Mouse (Mus musculus) midbrain, postnatal 0 days (tissue): ENCODE results near the gene Lrwd1. TPM values are rescaled to one million over a fixed set of nuclear protein-coding genes. Genes with fewer than 3 reads are reported as not detected.
"Not testable (repeated sequence)": the region's sequence is repeated elsewhere in the genome, so short reads cannot be mapped to it uniquely, and the experiment has no call there.

Source experiments
- ATAC-seq: fragments of 200-750 bp; cut with Nextera tagmentation; 2 replicates; pipeline ENCODE4 v1.8.0; 2017; ENCODE audit warnings: moderate number of reproducible peaks, mild to moderate bottlenecking, moderate TSS enrichment, moderate library complexity; ENCODE audit not compliant: low FRiP score
- DNase-seq: peaks from one replicate; pipeline ENCODE4 v3.0.0-alpha.2; 2015; ENCODE audit warnings: low spot score
- H3K27ac ChIP-seq: fragments of 300-500 bp; sonication (generic); 2 replicates; pipeline ENCODE4 v1.5.1; 2014; ENCODE audit warnings: low read depth, mild to moderate bottlenecking, low read length, mixed read lengths
- H3K27me3 ChIP-seq: fragments of 300-500 bp; sonication (generic); 2 replicates; pipeline ENCODE4 v1.6.1; 2014; ENCODE audit warnings: low read length, control low read depth, mixed read lengths; ENCODE audit not compliant: insufficient read depth
- H3K36me3 ChIP-seq: fragments of 300-500 bp; sonication (generic); 2 replicates; pipeline ENCODE4 v1.6.1; 2014; ENCODE audit warnings: low read length, control low read depth, mixed read lengths; ENCODE audit not compliant: insufficient read depth
- H3K4me1 ChIP-seq: fragments of 300-500 bp; sonication (generic); 2 replicates; pipeline ENCODE4 v1.6.1; 2014; ENCODE audit warnings: mild to moderate bottlenecking, control low read depth, antibody characterized with exemption, low read length, mixed read lengths; ENCODE audit not compliant: insufficient read depth
- H3K4me2 ChIP-seq: fragments of 300-500 bp; sonication (generic); 2 replicates; pipeline ENCODE4 v1.6.1; 2014; ENCODE audit warnings: low read depth, mild to moderate bottlenecking, low read length, mixed read lengths; ENCODE audit not compliant: poor library complexity, severe bottlenecking
- H3K4me3 ChIP-seq: fragments of 300-500 bp; sonication (generic); 2 replicates; pipeline ENCODE4 v1.5.1; 2014; ENCODE audit warnings: low read depth, mild to moderate bottlenecking, low read length, moderate library complexity
- H3K9ac ChIP-seq: fragments of 300-500 bp; sonication (generic); replicated peaks from 2 replicates; pipeline ENCODE4 v1.6.1; 2014; ENCODE audit warnings: mild to moderate bottlenecking, low read length, moderate library complexity, mixed read lengths; ENCODE audit not compliant: poor library complexity, severe bottlenecking
- H3K9me3 ChIP-seq: fragments of 300-500 bp; sonication (generic); 2 replicates; pipeline ENCODE4 v1.6.1; 2016; ENCODE audit warnings: low read length, control low read depth
- CTCF ChIP-seq: IDR thresholded peaks from 2 replicates; pipeline ENCODE4 v1.5.1; 2016; ENCODE audit warnings: antibody characterized with exemption, mild to moderate bottlenecking
- WGBS: fragments of 180-500 bp; shearing (Covaris S2); extraction: QIAGEN DNeasy Blood & Tissue Kit; methylation state at CpG from one replicate; pipeline ENCODE4 v1.1.7; 2014; 5-methylcytosine and 5-hydroxymethylcytosine counted together
- polyA plus RNA-seq: library from polyadenylated mRNA; unstranded; fragments of >200 nt; fragmentation: Nextera tagmentation; extraction: Ambion mirVana; gene quantifications from 2 replicates; pipeline ENCODE4 v1.2.1, GENCODE M21; 2015
- total RNA-seq: library from RNA; depleted of rRNA; stranded (reverse); fragments of >200 nt; gene quantifications from 2 replicates; pipeline ENCODE4 v1.2.3, GENCODE M21; 2014

Lrwd1 gene
- total and polyA plus RNA-seq, 2 experiments from 2014 or later: 16.3 to 33.2 TPM

DNA sequence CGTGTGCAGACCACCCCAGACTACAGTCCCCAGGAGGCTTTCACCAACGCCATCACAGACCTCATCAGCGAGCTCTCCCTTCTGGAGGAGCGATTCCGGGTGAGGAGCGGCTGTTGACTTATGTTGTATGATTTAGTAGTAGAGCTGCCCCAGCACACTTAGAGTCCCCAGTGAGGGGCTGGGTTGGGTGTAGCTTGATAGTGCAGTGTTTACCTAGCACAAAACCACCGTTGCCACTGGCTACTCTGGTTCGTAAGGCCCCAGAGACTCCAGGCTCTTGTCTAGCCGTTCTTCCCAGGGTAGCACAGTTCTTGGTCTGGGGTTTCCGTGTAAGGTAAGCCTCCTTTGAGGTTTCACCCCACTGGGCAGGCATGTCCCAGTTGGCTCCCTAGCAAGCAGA lies 13.7 kb downstream of the Lrwd1 start:
- Histone ChIP-seq H3K4me1 (peaks cover 7% of the 10 kb centered on the region), H3K4me3 (no peak overlapping the region), H3K9ac (no peak overlapping the region), H3K27ac (no peak overlapping the region), H3K4me2 (no peak overlapping the region), H3K36me3 (peaks cover 57% of the 10 kb centered on the region), H3K9me3 (no peaks in the 10 kb centered on the region), H3K27me3 (no peaks in the 10 kb centered on the region)
- whole genome bisulfite sequencing: 88% methylated on average over 10 of the region's 10 CpGs
- ATAC-seq (no peak), DNase-seq (no peak)
- no peak for TF ChIP-seq CTCF

DNA sequence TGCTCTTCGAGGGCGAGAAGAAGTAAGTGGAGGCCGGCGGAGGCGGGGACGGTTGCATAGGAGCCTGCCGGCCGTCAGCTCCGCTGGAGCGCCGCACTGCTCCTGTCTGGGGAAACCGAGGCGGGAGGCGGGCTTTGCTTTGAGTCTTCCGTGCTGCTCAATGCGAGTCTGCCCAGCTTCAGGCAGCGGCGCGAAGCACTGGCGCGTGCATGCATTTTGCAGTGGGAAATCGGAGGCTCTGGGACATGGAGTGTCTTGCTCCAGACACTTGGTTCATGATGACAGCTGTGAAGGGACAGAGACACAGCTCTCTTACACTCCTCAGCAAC lies 19.1 kb downstream of the Lrwd1 start:
- peak overlapping the region; percentile 72 for H3K4me2 ChIP-seq
- no peak for DNase-seq
- H3K4me1 ChIP-seq: peaks cover 8% of the 10 kb centered on the region
- no peaks in the 10 kb centered on the region for H3K27me3 ChIP-seq
- ATAC-seq: peak; percentile 62
- peak overlapping the region; percentile 86 for H3K4me3 ChIP-seq
- H3K9ac ChIP-seq: peak overlapping the region; percentile 88
- no peaks in the 10 kb centered on the region for H3K9me3 ChIP-seq
- 0% methylated on average over 22 of the region's 22 CpGs for WGBS
- peaks cover 16% of the 10 kb centered on the region for H3K36me3 ChIP-seq
- no peak for TF ChIP-seq CTCF
- H3K27ac ChIP-seq: peak overlapping the region; percentile 81

DNA sequence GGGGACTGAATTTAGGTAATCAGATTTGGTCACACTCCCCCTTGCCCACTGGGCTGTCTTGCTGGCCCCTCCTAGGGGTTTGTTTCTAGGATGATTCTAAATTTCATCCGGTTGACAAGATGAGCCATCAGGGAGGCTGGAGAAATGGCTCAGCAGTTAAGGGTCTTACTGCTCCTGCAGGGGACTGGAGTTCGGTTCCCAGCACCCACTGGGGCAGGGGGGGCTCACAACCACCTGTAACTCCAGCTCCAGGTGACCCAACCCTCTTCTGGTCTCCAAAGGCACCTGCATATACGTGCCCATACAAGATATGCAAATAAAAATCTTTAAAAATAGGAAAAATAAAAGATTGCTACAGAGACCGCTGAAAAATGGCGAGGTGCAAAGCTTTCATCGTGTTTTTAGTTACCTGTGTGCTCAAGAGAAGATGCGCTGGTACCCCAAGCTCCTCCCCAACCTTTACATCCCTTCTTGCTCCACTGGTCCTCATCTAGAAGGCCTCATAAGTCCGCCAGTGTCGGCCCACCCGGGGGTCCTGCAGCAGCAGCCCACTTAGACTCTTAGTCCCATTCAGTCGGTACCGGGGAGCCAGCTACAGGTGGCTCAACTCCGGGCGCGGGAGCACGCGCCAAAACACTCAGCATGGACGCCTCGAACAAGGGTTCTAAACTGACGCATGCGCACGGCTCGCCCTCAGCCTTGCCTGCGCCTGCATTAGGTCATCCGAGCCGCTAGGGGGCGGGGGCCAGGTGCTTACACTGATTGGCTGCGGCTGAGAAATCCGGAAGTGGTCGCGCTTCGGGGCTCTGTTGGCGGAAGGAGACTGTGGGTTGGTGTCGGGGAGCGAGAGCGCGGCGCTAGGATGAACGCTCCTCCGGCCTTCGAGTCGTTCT lies 19.7 kb downstream of the Lrwd1 start, which contains the start of gene Polr2j:
TSS of gene Polr2j (plus strand) at position 741 of the 893 bp plus-strand sequence.
- peak; percentile 97 for DNase-seq

DNA sequence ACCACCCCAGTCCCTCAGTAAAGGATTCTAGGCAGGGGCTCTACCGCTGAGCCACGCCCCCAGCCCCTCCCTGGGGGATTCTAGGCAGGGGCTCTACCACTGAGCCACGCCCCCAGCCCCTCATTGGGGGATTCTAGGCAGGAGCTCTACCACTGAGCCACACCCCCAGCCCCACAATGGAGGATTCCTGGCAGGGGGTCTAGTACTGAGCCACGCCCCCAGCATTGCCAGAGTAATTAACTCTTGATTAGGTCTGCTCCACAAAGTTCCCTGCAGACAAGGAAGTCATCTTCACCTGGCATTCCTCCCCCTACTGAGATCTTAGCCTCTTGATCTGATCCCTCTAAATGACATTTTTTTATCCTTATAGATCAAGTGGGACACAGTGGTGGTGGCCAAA lies 22.3 kb downstream of the Lrwd1 start:
- not testable (repeated sequence) for H3K4me1 ChIP-seq, H3K4me3 ChIP-seq, DNase-seq, H3K9me3 ChIP-seq, H3K4me2 ChIP-seq, ATAC-seq, H3K27me3 ChIP-seq, H3K36me3 ChIP-seq, H3K9ac ChIP-seq, H3K27ac ChIP-seq
- 48% methylated on average over 4 of the region's 4 CpGs for WGBS

More for the DNA sequence above, 19.7 kb downstream of the Lrwd1 start, which contains the start of gene Polr2j:
- peak; percentile 100 for TF ChIP-seq CTCF
- Histone ChIP-seq H3K4me1 (peaks cover 8% of the 10 kb centered on the region), H3K9me3 (no peaks in the 10 kb centered on the region), H3K27ac (peak within 1 kb of the TSS; percentile 81), H3K9ac (peak within 1 kb of the TSS; percentile 88), H3K36me3 (peaks cover 12% of the 10 kb centered on the region), H3K4me2 (peak within 1 kb of the TSS; percentile 72), H3K27me3 (no peaks in the 10 kb centered on the region), H3K4me3 (peak within 1 kb of the TSS; percentile 86)
- WGBS: 2% methylated on average over 42 of the region's 42 CpGs
- peak; percentile 96 for ATAC-seq

DNA sequence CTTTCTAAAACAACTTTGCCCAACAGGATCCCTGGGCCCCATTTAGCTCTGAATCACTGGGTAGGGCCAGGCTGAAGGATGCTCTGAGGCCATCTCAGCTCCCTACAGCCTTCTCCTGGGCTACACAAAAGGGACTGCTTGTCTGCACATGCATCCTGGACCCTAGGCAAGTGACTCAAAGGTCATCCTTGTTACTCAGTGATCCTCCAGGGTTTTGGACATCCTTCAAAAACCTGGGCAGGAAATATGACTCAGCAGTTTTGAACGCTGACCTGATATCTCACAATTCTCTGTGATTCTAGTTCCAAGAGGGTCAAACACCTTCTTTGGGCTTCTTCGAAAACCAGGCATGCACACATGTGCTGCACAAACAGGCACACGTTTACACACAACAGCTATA lies 26.8 kb downstream of the Lrwd1 start:
- 77% methylated on average over 3 of the region's 3 CpGs for WGBS
- no peak for DNase-seq
- Histone ChIP-seq H3K4me1 (no peaks in the 10 kb centered on the region), H3K4me2 (no peak overlapping the region), H3K9me3 (no peaks in the 10 kb centered on the region), H3K27me3 (no peaks in the 10 kb centered on the region), H3K36me3 (0 out of 2 replicates have a peak, but pooled peaks cover 6% of the 10 kb centered on the region), H3K9ac (no peak overlapping the region), H3K4me3 (no peak overlapping the region), H3K27ac (no peak overlapping the region)
- no peak for TF ChIP-seq CTCF
- no peak for ATAC-seq

DNA sequence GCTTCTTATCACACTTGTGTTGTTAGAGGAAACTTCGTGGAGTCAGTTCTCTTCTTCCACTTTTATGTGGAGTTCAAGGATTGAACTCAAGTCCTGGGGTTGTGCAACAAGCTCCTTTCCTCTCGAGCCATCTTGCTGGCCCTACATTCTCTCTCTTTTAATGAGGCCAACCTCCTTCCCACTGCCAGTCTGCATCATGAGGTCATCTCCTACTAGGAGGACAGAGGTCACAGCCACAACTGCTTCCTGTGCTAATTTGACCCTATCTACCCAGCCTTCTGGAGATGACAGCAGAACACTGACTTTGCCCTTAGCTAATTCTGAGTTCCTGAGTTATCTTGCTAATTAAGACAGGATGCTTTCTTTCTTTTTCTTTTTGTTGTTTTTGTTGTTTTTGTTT lies 27.4 kb downstream of the Lrwd1 start:
- Histone ChIP-seq H3K9ac (no peak overlapping the region), H3K4me3 (no peak overlapping the region), H3K4me1 (no peaks in the 10 kb centered on the region), H3K27ac (no peak overlapping the region), H3K27me3 (no peaks in the 10 kb centered on the region), H3K4me2 (no peak overlapping the region), H3K9me3 (no peaks in the 10 kb centered on the region), H3K36me3 (0 out of 2 replicates have a peak, but pooled peaks cover 6% of the 10 kb centered on the region)
- no peak for DNase-seq
- ATAC-seq: no peak
- WGBS: 63% methylated on average over 2 of the region's 2 CpGs
- no peak for TF ChIP-seq CTCF
